Mouse (Mus musculus): Measurements from ENCODE around the gene Ephx4. TPM values are rescaled to one million over a fixed set of nuclear protein-coding genes. Genes with fewer than 3 reads are reported as not detected.

Ephx4 gene
- total RNA-seq, 2 experiments from 2014 or later = 0.63 to 2.2 TPM

DNA sequence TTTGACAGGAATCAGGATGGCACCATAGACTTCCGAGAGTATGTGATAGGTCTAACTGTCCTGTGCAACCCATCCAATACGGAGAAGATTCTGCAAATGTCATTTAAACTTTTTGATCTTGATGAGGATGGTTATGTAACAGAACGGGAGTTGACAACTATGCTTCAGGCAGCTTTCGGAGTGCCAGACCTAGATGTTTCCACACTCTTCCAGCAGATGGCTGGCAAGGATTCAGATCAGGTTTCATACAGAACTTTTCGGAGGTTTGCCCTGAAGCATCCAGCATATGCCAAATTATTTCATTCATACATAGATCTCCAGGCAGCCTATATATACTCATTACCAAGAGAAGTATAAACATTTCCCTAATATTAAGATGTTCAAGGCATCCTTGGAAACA is 31.5 kb downstream of the Ephx4 start:
- DNase-seq = no peak

DNA sequence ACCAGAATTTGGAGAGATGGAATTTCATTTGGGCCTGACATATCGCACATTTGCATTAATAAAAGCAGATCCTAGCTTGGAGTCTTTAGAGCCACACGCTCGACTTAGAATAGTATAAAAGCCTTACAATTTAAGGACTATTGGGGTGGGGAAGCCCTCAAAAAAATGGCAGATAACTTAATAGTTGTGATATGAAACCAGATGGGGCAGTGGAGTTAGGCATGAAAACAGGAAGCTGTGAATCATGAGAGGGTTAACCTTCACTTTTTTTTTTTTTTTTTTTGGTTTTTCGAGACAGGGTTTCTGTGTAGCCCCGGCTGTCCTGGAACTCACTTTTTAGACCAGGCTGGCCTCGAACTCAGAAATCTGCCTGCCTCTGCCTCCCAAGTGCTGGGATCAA is 33.6 kb downstream of the Ephx4 start:
- no peak for DNase-seq

DNA sequence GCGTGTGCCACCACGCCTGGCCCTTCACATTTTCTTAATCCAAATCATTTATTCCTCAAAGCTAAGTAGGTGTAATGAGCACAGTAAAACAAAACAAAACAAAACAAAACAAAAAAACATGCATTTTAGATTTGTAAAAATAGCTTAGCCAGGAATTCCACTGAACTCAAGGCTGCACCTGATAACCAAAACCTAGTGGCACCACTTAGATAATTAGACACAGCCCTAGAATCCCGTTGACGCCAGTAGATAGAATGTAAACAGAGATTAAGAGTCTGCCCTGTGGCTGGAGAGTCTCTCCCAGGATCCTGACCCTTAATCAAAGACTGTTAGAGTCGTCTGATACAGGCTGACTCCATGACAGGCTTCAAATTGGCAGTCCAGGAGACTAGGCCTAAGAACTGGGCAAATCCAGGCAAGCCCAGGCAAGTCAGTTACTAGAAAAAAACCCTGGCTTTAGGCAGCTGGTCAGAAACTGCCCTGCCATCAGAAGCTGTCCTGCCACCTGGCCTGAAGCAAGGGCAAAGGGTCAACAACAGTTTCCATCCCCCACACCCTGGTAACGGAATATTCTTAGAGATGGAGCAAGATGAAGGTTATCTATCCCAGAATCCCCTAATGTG is 34.2 kb downstream of the Ephx4 start:
- DNase-seq = no peak

DNA sequence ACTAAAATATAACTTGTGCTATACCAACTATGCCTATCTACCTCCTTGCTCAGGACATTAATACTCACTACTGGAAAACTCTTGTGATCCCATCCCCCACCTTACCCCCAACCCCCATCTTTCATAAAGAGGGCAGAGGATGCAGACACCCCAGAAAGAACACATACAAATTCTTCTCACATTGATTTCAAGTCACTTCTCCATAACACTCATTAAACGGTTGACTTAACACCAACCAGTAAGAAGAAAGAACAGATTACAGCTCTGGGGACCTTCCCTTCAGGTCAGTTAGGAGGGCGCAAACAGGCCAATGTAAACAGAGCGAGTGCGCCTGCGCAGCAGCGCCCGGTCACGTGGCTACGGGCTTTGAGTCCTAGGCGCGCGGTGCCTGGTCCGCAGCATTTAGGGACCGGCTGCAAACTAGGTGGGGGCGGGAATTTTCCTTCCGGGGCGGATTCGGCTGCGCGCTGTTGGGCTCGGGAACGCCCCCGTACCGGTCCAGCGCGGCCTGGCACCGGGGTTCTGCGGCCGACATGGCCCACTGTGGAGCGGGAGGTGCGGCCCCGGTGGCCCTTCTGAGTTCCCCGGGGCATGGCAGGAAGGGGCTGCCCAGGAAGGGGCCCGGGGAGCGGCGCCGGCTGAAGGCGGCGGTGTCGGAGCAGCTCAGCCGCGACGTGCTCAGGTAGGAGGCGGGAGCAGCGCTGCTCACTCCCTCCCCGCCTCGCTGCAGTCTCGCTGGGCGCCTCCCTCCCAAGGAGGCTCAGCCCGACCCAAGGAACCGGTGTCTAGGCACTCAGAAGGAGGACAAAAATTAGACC is 35.1 kb downstream of the Ephx4 start, which contains the start of gene Btbd8:
Btbd8 (plus strand) TSS at position 534 of the 818 bp plus-strand sequence.
- peak; percentile 93 to 95 for DNase-seq

DNA sequence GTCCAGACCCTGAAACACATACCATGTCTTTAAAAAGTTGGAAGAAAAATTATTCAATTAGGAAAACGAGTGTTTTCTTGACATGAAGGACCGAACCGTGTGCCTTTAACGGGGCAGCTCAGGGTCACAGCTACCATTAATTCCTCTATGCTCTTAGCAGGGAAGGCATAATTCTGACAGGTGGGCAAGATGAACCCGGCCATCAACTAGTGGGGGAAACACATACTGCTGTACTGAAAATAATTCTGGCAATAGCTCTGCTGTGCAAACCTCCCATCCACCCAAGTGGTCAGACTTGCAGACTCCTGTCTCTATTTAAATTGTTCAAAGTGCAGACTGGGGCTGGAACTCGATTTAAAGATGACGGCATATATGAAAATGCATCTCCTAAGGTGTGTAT is 35.8 kb downstream of the Ephx4 start:
- no peak for DNase-seq

DNA sequence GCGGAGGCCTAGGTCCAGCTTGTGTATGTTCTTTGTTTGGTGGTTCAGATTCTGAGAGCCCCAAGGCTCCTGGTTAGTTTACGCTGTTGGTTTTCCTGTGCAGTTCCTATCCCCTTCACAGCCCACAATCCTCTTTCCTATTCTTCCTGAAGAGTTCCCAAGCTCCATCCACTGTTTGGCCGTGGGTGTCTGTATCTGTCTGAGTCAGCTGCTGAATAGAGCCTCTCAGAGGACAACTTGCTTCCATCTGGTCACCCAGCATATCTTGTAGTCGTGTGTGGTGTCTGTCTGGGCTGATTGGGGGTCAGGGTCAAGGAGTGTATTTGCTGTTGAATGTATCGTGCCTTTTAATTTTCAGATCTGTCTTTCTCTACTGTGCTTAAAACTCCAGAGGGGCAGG is 39.3 kb downstream of the Ephx4 start:
- no peak for DNase-seq

DNA sequence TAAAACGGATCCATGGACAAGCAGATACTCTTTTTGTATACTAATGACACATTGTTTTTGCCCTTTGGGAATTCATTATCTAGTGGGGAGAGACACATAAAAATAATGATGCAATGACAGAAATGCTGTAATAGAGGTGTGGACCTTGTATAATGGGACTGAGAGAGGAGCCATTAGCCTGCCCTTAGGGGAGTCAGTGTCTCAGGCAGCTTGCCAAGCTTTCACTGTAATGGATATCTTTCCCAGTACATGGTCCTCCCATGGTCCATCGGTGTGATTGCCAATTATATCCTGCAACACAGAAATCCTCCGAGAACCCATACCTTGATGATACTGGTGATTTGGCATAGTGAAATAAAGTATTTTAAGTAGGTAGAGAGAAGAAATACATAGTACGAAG is 41.7 kb downstream of the Ephx4 start:
- DNase-seq = peak in 1 of 2 experiments; percentile 17

DNA sequence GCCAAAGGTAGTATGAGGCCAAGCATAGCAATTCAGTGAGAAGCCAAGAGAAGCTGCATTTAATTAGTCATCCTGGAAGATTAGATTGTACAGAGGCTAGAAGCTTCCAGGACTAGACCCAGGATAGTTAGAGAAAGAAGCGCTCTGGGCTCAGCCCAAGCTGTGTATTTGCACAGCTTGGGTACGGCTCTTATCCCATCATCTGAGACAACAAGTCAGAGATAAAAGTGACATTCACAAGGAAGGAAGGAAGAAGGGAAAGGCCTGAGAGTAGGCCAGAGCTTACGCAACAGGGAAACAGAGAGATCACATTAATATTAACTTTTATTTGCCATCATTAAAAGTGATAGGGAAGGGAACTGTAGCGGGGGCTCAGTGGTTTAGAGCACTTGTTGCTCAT is 45.4 kb downstream of the Ephx4 start:
- no peak for DNase-seq

DNA sequence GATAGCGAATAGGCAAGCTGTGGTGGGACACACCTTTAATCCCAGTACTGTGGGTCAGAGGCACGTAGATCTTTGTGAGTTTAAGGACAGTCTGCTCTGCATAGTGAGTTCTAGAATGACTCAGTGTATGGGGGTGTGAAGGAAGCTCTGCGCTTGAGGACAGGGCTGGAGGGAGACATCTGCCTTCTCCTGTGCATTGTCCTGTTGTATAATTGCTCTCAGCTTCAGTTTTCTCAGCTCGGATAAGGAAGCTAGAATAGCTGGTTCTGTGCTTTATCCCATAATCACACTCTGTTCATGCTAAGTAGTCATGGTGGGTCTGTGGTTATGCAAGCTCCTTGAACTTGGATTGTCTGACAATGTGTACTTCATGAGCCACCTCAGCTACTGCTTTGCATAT is 46.2 kb downstream of the Ephx4 start:
- no peak for DNase-seq

DNA sequence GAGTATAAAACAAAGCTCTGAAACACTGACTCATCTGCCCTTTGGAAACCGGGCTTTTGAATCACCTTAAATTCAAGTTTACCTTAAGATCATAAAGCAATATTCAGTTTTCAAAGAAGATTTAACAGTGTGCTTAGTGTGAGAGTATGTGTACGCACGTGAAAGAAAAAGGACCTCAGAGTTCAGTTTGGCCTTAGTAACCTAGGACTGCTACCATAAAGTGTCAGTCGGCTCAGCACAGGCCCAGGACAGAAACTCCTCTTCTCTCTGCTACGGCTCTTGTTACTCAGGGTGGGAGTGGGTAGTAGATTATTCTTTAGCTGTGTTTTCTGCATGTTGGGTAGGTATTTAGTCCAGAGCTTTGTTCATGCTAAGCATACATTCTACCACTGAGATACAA is 47.1 kb downstream of the Ephx4 start:
- DNase-seq = no peak

DNA sequence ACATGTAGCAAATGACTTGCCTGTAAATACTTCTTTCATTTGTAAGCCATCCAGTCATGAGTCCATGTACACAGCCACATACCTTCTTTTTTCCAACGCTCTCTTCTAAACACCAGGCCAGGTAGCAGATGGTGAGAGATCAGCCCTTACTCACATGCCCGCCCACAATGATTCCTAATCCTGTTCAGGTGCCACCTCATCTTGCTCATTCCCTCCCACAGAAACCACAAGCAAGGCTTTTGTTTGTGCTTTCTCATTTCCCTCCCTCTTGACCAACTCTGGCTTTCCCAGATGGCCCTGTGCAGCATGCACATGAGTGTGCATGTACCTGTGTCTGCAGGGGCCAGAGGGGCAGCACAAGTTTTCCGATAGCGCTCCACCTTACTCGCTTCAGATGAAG is 47.8 kb downstream of the Ephx4 start:
- DNase-seq = no peak

DNA sequence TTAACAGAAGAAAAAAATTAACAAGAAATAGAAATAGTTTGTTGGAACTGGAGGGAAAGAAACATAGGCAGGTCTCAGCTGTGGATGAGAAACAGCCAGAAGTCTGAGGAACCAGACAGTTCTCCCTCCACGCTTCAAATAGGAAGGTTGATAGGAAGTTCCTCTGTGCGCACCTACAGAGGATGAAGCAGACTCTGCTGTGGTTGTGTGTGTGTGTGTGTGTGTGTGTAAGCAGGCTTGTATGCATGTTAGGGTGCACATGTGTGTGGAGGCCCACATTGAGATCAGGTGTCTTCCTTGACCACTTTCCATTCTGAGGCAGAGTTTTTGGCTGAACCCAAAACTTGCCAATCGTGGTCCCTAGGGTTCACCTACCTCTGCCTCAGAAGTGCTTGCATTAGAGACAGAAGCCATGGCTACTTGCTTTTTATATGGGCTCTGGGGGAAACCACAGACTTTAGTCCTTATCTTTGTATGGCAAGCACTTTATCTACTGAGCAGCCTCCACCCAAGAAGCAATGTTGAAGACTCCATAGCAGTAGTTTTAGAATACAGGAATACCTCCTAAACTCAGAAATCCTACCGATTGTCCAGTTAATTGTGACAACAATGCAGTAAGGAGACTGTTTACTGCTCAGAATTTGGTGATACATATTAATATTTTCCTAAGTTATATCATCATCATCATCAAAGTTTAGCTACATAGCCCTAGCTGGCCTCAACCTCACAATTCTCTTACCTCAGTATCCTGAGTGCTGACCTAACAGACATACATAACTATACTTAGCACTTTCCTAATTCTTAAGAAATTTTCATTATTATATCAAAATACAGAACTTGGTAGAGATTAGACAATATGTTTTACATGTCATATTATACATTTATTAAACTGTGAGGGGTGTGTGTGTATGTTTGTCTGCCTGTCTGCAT is 59.9 kb downstream of the Ephx4 start:
- DNase-seq = no peak

DNA sequence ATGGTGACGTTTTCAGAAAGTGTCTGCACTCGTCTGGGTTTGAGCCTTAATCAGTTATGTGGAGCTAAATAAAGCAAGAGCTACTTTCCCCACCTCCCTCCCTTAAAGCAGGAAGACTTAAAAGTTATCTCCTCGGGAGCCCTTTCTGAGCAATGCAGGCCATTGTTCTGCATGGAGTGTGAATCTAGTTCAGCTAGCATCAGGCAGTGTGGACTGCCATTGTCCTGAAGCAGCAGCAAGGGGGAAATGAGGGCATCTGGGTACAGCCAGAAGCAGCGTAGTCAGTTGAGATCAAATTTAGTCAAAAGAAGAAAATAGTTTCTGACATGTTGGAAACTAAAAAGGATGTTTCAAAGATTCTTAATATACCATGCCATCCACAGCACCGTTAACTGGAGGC is 64.0 kb downstream of the Ephx4 start:
- DNase-seq = no peak

DNA sequence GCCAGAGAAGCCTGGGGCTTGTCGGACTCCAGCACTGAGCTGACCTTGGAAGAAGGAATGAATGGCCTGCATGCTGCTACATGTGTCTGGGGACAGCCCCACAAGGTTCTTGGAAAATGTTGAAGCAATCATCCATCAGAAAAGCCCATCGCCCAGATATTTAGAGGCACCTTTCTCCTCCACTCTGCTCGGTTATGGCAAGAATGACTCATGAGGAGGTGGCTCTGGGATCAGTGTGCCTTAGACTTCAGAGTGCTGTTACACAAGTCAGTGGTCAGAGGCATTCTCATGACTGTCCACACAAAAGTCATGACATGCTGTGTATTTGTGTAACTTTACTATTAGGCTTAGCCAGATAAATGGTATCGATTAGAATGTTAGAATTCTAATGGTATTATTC is 64.6 kb downstream of the Ephx4 start:
- DNase-seq = no peak

DNA sequence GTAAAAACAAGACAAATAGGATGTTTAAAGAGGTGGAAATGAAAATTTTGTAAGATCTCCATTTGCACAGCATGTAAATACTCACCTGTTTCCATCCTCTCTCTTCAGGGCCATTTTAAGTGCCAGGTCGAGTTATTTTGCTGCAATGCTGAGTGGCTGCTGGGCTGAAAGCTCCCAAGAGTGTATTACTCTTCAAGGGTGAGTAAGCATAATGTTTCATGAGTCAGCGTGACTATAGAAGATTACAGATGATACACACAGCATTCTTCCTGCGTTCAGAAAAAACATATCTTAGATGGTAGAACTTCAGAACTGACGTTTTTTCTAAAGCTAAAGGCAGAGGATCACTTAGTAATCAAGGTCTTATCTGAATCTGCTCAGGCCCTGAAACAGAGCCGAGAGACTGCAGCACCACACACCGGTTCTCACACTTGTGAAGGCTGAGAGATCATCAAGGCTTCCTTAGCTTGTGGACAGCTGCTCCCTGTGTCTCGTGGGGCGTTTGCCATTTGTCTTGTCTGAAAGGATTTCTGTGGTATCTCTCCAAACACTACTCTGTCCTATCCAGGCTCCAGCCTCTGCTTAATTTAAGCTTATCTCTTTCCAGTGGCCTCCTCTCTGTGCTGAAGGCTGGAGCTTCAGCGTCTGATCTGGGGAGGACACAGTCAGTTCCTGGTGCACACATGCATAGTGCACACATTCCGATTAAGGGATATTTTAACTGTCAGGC is 68.2 kb downstream of the Ephx4 start:
- DNase-seq = no peak

Other genes with a start within 250 kb of the Ephx4 start
- 100 to 1,000 TPM; 233 to 271 TPM for gene Tgfbr3, start 113.1 kb upstream of the Ephx4 start, total RNA-seq (2021)
- gene Brdt, start 71.6 kb upstream of the Ephx4 start, total RNA-seq (2021) = 1 to 10 TPM; 2.3 to 2.4 TPM
- gene Lpcat2b, start 28.8 kb downstream of the Ephx4 start, total RNA-seq (2021) = not detected
- gene Btbd8, start 35.3 kb downstream of the Ephx4 start, total RNA-seq (2021) = 1 to 10 TPM; 5.3 to 7.0 TPM
- gene Gm42669, start 104.9 kb downstream of the Ephx4 start, total RNA-seq (2021) = not detected
- gene 1700028K03Rik, start 132.0 kb downstream of the Ephx4 start, total RNA-seq (2021) = under 1 TPM in 1 of 2 experiments, not detected in 1; 0.07 TPM
- 10 to 100 TPM; 14.2 to 15.8 TPM for gene Rpap2, start 194.6 kb downstream of the Ephx4 start, total RNA-seq (2021)
- gene Glmn, start 195.2 kb downstream of the Ephx4 start, total RNA-seq (2021) = 10 to 100 TPM in 1 of 2 experiments, 1 to 10 TPM in 1; 6.9 to 11.3 TPM

Data from adrenal gland, postnatal 36 days (tissue).